ENCODE assay signal across 33 mouse cellular contexts in the genomic region with DNA sequence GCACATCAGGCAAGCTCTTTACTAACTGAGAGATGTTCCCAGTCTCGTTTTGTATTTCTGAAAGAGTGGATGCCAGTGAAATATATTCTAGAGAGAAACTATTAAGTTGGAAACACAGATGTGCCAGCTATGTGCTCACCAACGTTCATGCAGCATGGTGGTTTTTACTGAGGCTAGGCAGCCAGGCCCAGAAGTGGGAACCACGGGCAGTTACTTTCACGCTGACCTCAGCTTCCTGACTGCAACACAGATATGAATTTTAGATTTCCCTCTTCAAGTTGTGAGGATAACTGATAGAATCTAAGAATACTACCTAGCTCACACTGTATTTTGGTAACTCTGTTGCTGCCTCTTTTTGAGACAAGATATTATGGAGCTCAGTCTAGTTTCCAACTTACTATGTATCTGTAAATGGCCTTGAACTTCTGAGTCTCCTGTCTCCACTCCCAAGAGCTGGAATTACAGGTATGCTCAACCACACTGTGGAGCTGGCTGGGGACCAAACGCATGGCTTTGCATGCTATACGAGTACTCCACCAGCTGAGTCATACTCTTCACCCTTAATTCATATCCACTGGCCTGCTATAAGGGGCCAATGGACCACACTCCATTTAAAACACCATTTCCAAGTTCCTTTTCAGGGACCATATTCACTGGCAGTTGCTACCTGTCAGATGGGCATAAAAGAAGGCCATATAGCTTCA. TPM values are rescaled to one million over a fixed set of nuclear protein-coding genes. Genes with fewer than 3 reads are reported as not detected.
DNase-seq lines count a peak whose midpoint lies in the region; ATAC-seq and TF ChIP-seq lines count a peak whose summit lies in the region.
"Had no signal": no experiment of that assay in that cellular context is flagged by ENCODE, and none has a peak within 500 bp of the region (broad histone marks: within the 10 kb centered on the region; RNA-seq: fewer than 3 reads in every experiment).

No protein-coding gene starts in this region.

- no peaks in the 10 kb centered on the region for H3K36me3 ChIP-seq in kidney, adult 2 months (ENCODE audit: control insufficient read depth, insufficient read depth, low read length)
- no peaks in the 10 kb centered on the region for H3K36me3 ChIP-seq in stomach, postnatal 0 days (ENCODE audit: control insufficient read depth, insufficient read depth, low read length)
- H3K36me3 ChIP-seq: heart, embryonic 15.5 days; liver, embryonic 13.5 days; midbrain, embryonic 13.5 days had no signal

- TF ChIP-seq CTCF in kidney, adult 2 months (conservative IDR thresholded peaks at IDR 0.05; ENCODE audit: insufficient read depth, insufficient read length, low read depth, low read length), result no peak
- TF ChIP-seq CTCF in stomach, postnatal 0 days (IDR thresholded peaks at IDR 0.05; ENCODE audit: low read depth), result no peak

- peak; percentile 70 for ATAC-seq in granulocyte monocyte progenitor cell, adult 5-6 weeks (replicated peaks; ENCODE audit: poor library complexity, severe bottlenecking)
- no peak for ATAC-seq in stomach, postnatal 0 days (ENCODE audit: low FRiP score, low TSS enrichment)
- ATAC-seq: activated CD4-positive, CD25-positive, alpha-beta regulatory T cell, adult 4 months; forebrain, embryonic 14.5 days; intestine, postnatal 0 days; midbrain, embryonic 13.5 days had no signal

- H3K4me1 ChIP-seq in kidney, adult 2 months (ENCODE audit: control insufficient read depth, insufficient read depth, low read length), result peaks cover 4% of the 10 kb centered on the region; the same call in 1 of the 2 replicates
- H3K4me1 ChIP-seq in stomach, postnatal 0 days (replicated peaks; ENCODE audit: control insufficient read depth, insufficient read depth), result no peaks in the 10 kb centered on the region
- H3K4me1 ChIP-seq: heart, embryonic 15.5 days; liver, embryonic 13.5 days; midbrain, embryonic 13.5 days had no signal

- no peak overlapping the region for H3K4me3 ChIP-seq in kidney, adult 2 months (ENCODE audit: insufficient read depth, low read depth, low read length)
- no peak overlapping the region for H3K4me3 ChIP-seq in stomach, postnatal 0 days (ENCODE audit: low read depth, low read length)
- H3K4me3 ChIP-seq: gastrocnemius, adult 2 months; heart, embryonic 15.5 days; liver, embryonic 13.5 days; midbrain, embryonic 13.5 days had no signal

- H3K4me2 ChIP-seq in stomach, postnatal 0 days (replicated peaks; ENCODE audit: low read depth), result no peak overlapping the region
- H3K4me2 ChIP-seq: heart, embryonic 15.5 days; hindbrain, embryonic 14.5 days; liver, embryonic 13.5 days; midbrain, embryonic 13.5 days had no signal

- TF ChIP-seq POLR2A in kidney, adult 2 months (IDR thresholded peaks at IDR 0.05; ENCODE audit: low read depth, low read length), result no peak

- TF ChIP-seq EP300 in stomach, postnatal 0 days (optimal IDR thresholded peaks at IDR 0.05), result no peak

- H3K9me3 ChIP-seq in stomach, postnatal 0 days (ENCODE audit: control insufficient read depth, low read length), result no peaks in the 10 kb centered on the region
- H3K9me3 ChIP-seq: heart, embryonic 15.5 days; liver, embryonic 13.5 days; midbrain, embryonic 13.5 days had no signal

- no peak overlapping the region for H3K9ac ChIP-seq in stomach, postnatal 0 days (ENCODE audit: low read length)
- H3K9ac ChIP-seq: heart, embryonic 15.5 days; hindbrain, embryonic 14.5 days; liver, embryonic 13.5 days; midbrain, embryonic 13.5 days had no signal

- H3K27ac ChIP-seq in kidney, adult 2 months (ENCODE audit: insufficient read depth, low read depth, low read length), result no peak overlapping the region
- peak overlapping the region; percentile 78 for H3K27ac ChIP-seq in stomach, postnatal 0 days (replicated peaks)
- H3K27ac ChIP-seq: gastrocnemius, adult 2 months; heart, embryonic 15.5 days; hindbrain, embryonic 14.5 days; liver, embryonic 13.5 days; midbrain, embryonic 13.5 days had no signal

- intact Hi-C loops in left cerebral cortex, postnatal 10 days (cut with DNase I), result no loop called here

- DNase-seq in kidney, postnatal 14 days, result peak; percentile 2
- DNase-seq in kidney, adult 2 months, result no peak
- DNase-seq in NIH3T3 (ENCODE audit: low read depth), result peak; percentile 57
- no peak for DNase-seq in stomach, postnatal 0 days (ENCODE audit: low spot score)
- DNase-seq in frontal cortex, postnatal 36 days (ENCODE audit: low spot score in 2 of 2), result no peak
- no peak for DNase-seq in left cerebral cortex, postnatal 10 days (ENCODE audit: extremely low spot score in 1 of 2, low spot score in 2 of 2)
- DNase-seq: adrenal gland, adult 2 months; adrenal gland, postnatal 36 days; B cell, adult 2 months; cerebellum, adult 18-20 months; cerebellum, postnatal 10 days; gastrocnemius, adult 2 months; gastrocnemius, postnatal 36 days; kidney, postnatal 25 days; left cerebral cortex, postnatal 4 days; liver, embryonic 13.5 days; retina, postnatal 1 day; right cerebral cortex, postnatal 14 days; thymus, postnatal 25 days had no signal

- WGBS in kidney, adult 2 months, result 62% methylated on average over 6 of the region's 6 CpGs
- WGBS in stomach, postnatal 0 days, result 68% methylated on average over 6 of the region's 6 CpGs

- no peaks in the 10 kb centered on the region; the same call in 1 of the 2 replicates for H3K27me3 ChIP-seq in kidney, adult 2 months (replicated peaks; ENCODE audit: control insufficient read depth, insufficient read depth, low read length)
- H3K27me3 ChIP-seq in stomach, postnatal 0 days (ENCODE audit: control insufficient read depth, insufficient read depth, low read length), result no peaks in the 10 kb centered on the region
- H3K27me3 ChIP-seq: heart, embryonic 15.5 days; liver, embryonic 13.5 days; midbrain, embryonic 13.5 days had no signal

RNA-seq across cellular contexts. Expression of a gene that starts 22.1 kb away (rescaled TPM):
- 0.08 and 0.11 TPM in 2 replicates for polyA plus RNA-seq in kidney, adult 2 months (2012; rRNA removed)
- 0.67 and 5.4 TPM in 2 replicates for total RNA-seq in granulocyte monocyte progenitor cell, adult 5-6 weeks (2014; fragmentation: Nextera tagmentation)
- 0.86 and 1.8 TPM in 2 replicates for total RNA-seq in granulocyte monocyte progenitor cell, adult 5-6 weeks (2017)
- polyA plus RNA-seq in stomach, postnatal 0 days (2015; fragmentation: Nextera tagmentation; extraction: Ambion mirVana), result 14.9 and 15.6 TPM in 2 replicates
- total RNA-seq in left cerebral cortex, postnatal 10 days (2021), result not detected
- total RNA-seq: gastrocnemius, adult 2 months; gastrocnemius, postnatal 36 days; heart, postnatal 25 days; layer of hippocampus, adult 18-20 months; layer of hippocampus, postnatal 14 days; left cerebral cortex, postnatal 4 days; megakaryocyte-erythroid progenitor cell, adult 5-6 weeks; monocyte, adult 5-6 weeks had no signal
- polyA plus RNA-seq: forebrain, embryonic 14.5 days; heart, embryonic 15.5 days; hindbrain, embryonic 14.5 days; intestine, postnatal 0 days; liver, embryonic 13.5 days; midbrain, embryonic 13.5 days; neural tube, embryonic 14.5 days; small intestine, adult 2 months had no signal

RNA-seq across cellular contexts. Expression of a gene that starts 31.9 kb away (rescaled TPM):
- polyA plus RNA-seq in kidney, adult 2 months (2012; rRNA removed), result 63.6 and 80.4 TPM in 2 replicates
- 94.9 and 119 TPM in 2 replicates for total RNA-seq in granulocyte monocyte progenitor cell, adult 5-6 weeks (2014; fragmentation: Nextera tagmentation)
- 171 and 187 TPM in 2 replicates for total RNA-seq in granulocyte monocyte progenitor cell, adult 5-6 weeks (2017)
- 101 and 102 TPM in 2 replicates for polyA plus RNA-seq in stomach, postnatal 0 days (2015; fragmentation: Nextera tagmentation; extraction: Ambion mirVana)
- total RNA-seq in left cerebral cortex, postnatal 10 days (2021), result 100 to 1,000 TPM; 105 TPM

RNA-seq across cellular contexts. Expression of a gene that starts 32.2 kb away (rescaled TPM):
- 81.5 and 81.6 TPM in 2 replicates for polyA plus RNA-seq in kidney, adult 2 months (2012; rRNA removed)
- 23.4 and 35.9 TPM in 2 replicates for total RNA-seq in granulocyte monocyte progenitor cell, adult 5-6 weeks (2014; fragmentation: Nextera tagmentation)
- total RNA-seq in granulocyte monocyte progenitor cell, adult 5-6 weeks (2017), result 16.8 and 24.3 TPM in 2 replicates
- polyA plus RNA-seq in stomach, postnatal 0 days (2015; fragmentation: Nextera tagmentation; extraction: Ambion mirVana), result 24.8 and 28.1 TPM in 2 replicates
- 10 to 100 TPM; 17.7 to 23.8 TPM for total RNA-seq in left cerebral cortex, postnatal 10 days (2021)

Comparison
In these comparisons a context has a peak if more than half of its experiments do, and no peak if none do; other contexts are left out.
1. DNase-seq: peak in kidney, postnatal 14 days (single experiment) and NIH3T3 (single experiment); none in kidney, adult 2 months (single experiment), stomach, postnatal 0 days (single experiment), frontal cortex, postnatal 36 days (0 of 2) and left cerebral cortex, postnatal 10 days (0 of 2).